Mouse (Mus musculus) heart, embryonic 13.5 days (tissue): ENCODE measurements around the gene Zfp260. TPM values are rescaled to one million over a fixed set of nuclear protein-coding genes. Genes with fewer than 3 reads are reported as not detected.

Source experiments
- ATAC-seq: fragments of 200-750 bp; cut with Nextera tagmentation; 2 replicates; pipeline ENCODE4 v1.8.0; 2017; ENCODE audit warnings: moderate TSS enrichment; ENCODE audit not compliant: insufficient number of reproducible peaks, low FRiP score, low TSS enrichment; ENCODE audit errors: extremely low read depth
- H3K27ac ChIP-seq: fragments of 300-500 bp; sonication (generic); replicated peaks from 2 replicates; pipeline ENCODE4 v1.5.1; 2015; ENCODE audit warnings: moderate library complexity, mild to moderate bottlenecking, inconsistent platforms
- H3K27me3 ChIP-seq: fragments of 300-500 bp; sonication (generic); replicated peaks from 2 replicates; pipeline ENCODE4 v1.6.1; 2015; ENCODE audit warnings: mild to moderate bottlenecking, inconsistent platforms
- H3K36me3 ChIP-seq: fragments of 300-500 bp; sonication (generic); 2 replicates; pipeline ENCODE4 v1.6.1; 2015; ENCODE audit warnings: mild to moderate bottlenecking, inconsistent platforms
- H3K4me1 ChIP-seq: fragments of 300-500 bp; sonication (generic); 2 replicates; pipeline ENCODE4 v1.6.1; 2015; ENCODE audit warnings: inconsistent platforms
- H3K4me2 ChIP-seq: fragments of 300-500 bp; sonication (generic); 2 replicates; pipeline ENCODE4 v1.6.1; 2015; ENCODE audit warnings: inconsistent platforms, mild to moderate bottlenecking, moderate library complexity
- H3K4me3 ChIP-seq: fragments of 300-500 bp; sonication (generic); 2 replicates; pipeline ENCODE4 v1.5.1; 2015; ENCODE audit warnings: moderate library complexity, mild to moderate bottlenecking, inconsistent platforms
- H3K9ac ChIP-seq: fragments of 300-500 bp; sonication (generic); 2 replicates; pipeline ENCODE4 v1.6.1; 2015; ENCODE audit warnings: inconsistent platforms, mild to moderate bottlenecking, moderate library complexity
- H3K9me3 ChIP-seq: fragments of 300-500 bp; sonication (generic); 2 replicates; pipeline ENCODE4 v1.6.1; 2016; ENCODE audit warnings: inconsistent platforms
- WGBS: fragments of 180-500 bp; shearing (Covaris S2); methylation state at CpG from one replicate; pipeline ENCODE4 v1.1.7; 2015; ENCODE audit warnings: mixed read lengths; 5-methylcytosine and 5-hydroxymethylcytosine counted together
- microRNA-seq: library from miRNA; unstranded; fragments of <30 nt; microRNA quantifications from one replicate; pipeline ENCODE4, GENCODE M21; 2016
- polyA plus RNA-seq: library from polyadenylated mRNA; unstranded; fragments of >200 nt; fragmentation: Nextera tagmentation; extraction: Ambion mirVana; gene quantifications from 2 replicates; pipeline ENCODE4 v1.2.1, GENCODE M21; 2015

The Zfp260 gene
- polyA plus RNA-seq, 1 experiment from 2014 or later, result 70.2 TPM

DNA sequence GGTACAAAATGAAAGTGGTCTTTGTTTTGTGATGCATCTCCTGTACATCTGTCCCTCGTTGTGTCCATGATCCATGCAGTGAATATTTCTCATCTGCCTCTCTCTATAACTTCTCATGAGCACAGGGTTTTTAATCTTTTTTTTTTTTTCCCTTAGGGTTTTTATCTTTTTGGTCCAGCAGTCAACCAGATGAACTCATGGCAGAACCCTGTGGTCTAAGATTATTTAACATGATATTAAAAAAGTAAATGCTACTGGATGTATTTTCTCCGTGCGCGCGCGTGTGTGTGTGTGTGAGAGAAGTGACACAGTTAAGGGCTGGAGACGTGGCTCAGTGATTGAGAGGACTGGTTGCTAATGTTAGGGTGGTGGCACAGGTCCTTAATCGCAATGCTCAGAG lies 35.3 kb downstream of the Zfp260 start:
- no peak overlapping the region for H3K4me3 ChIP-seq
- no peak overlapping the region for H3K4me2 ChIP-seq
- no peaks in the 10 kb centered on the region for H3K27me3 ChIP-seq
- no peak overlapping the region for H3K27ac ChIP-seq
- ATAC-seq, result no peak
- H3K9ac ChIP-seq, result no peak overlapping the region
- H3K36me3 ChIP-seq, result peaks cover 94% of the 10 kb centered on the region
- no peaks in the 10 kb centered on the region for H3K4me1 ChIP-seq
- WGBS, result 97% methylated on average over 8 of the region's 8 CpGs
- peaks cover 11% of the 10 kb centered on the region; the same call in 1 of the 2 replicates for H3K9me3 ChIP-seq

- H3K9ac ChIP-seq, result no peak overlapping the region
- H3K27me3 ChIP-seq, result no peaks in the 10 kb centered on the region
Measured at GRCm38 (mm10) chr7:30132396-30132795, 37.8 kb downstream of the Zfp260 start.

DNA sequence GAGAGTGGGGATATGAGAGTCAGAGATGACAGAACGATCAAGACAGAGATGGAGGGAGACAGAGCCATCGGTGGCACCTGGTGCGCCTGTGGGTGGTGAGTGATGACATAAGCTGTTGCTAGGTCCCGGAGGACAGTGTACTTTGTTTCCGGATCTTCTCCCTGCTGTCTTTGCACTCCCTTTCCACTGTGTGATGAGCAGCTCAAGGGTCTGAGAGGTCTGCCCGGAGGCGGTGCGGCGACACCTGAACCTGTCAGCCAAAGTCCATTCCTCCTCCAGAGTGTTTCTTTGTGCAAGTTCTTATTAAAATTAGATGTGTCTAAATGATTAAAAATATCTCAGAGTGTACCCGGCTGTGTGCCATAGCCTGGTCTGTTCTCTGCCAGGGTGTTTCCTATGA lies 42.2 kb downstream of the Zfp260 start:
- ATAC-seq, result no peak
- H3K9me3 ChIP-seq, result peaks cover 11% of the 10 kb centered on the region; the same call in 1 of the 2 replicates
- H3K36me3 ChIP-seq, result peaks cover 92% of the 10 kb centered on the region
- no peak overlapping the region for H3K27ac ChIP-seq
- H3K4me3 ChIP-seq, result no peak overlapping the region
- no peak overlapping the region for H3K4me2 ChIP-seq
- no peaks in the 10 kb centered on the region for H3K4me1 ChIP-seq
- 83% methylated on average over 10 of the region's 10 CpGs for WGBS
- H3K9ac ChIP-seq, result no peak overlapping the region
- no peaks in the 10 kb centered on the region for H3K27me3 ChIP-seq

More at GRCm38 (mm10) chr7:30132396-30132795, 37.8 kb downstream of the Zfp260 start:
- no peak overlapping the region for H3K27ac ChIP-seq
- 85% methylated on average over 4 of the region's 4 CpGs for WGBS
- H3K4me3 ChIP-seq, result no peak overlapping the region
- H3K36me3 ChIP-seq, result peaks cover 94% of the 10 kb centered on the region
- ATAC-seq, result no peak
- H3K4me2 ChIP-seq, result no peak overlapping the region
- H3K9me3 ChIP-seq, result peaks cover 11% of the 10 kb centered on the region; the same call in 1 of the 2 replicates
- H3K4me1 ChIP-seq, result no peaks in the 10 kb centered on the region

GRCm38 (mm10) chr7:30143170-30143554 lies 48.6 kb downstream of the Zfp260 start:
- Histone ChIP-seq H3K27ac (peak overlapping the region; percentile 29; the same call in 1 of the 2 replicates), H3K27me3 (no peaks in the 10 kb centered on the region), H3K9ac (peak overlapping the region; percentile 89), H3K9me3 (peaks cover 14% of the 10 kb centered on the region; the same call in 1 of the 2 replicates), H3K4me2 (peak overlapping the region; percentile 75), H3K36me3 (peaks cover 58% of the 10 kb centered on the region), H3K4me3 (peak overlapping the region; percentile 71), H3K4me1 (no peaks in the 10 kb centered on the region)
- WGBS, result 17% methylated on average over 8 of the region's 8 CpGs
- no peak for ATAC-seq

- H3K4me1 ChIP-seq, result no peaks in the 10 kb centered on the region
- peaks cover 18% of the 10 kb centered on the region; the same call in 1 of the 2 replicates for H3K9me3 ChIP-seq
- WGBS, result 3% methylated on average over 35 of the region's 35 CpGs
- no peaks in the 10 kb centered on the region for H3K27me3 ChIP-seq
- peak; percentile 81 for ATAC-seq
- peaks cover 58% of the 10 kb centered on the region for H3K36me3 ChIP-seq
- peak overlapping the region; percentile 83 for H3K27ac ChIP-seq
- peak overlapping the region; percentile 71 for H3K4me3 ChIP-seq
- peak overlapping the region; percentile 75 for H3K4me2 ChIP-seq
- H3K9ac ChIP-seq, result peak overlapping the region; percentile 89
Measured at GRCm38 (mm10) chr7:30143555-30144209, 49.1 kb downstream of the Zfp260 start.

DNA sequence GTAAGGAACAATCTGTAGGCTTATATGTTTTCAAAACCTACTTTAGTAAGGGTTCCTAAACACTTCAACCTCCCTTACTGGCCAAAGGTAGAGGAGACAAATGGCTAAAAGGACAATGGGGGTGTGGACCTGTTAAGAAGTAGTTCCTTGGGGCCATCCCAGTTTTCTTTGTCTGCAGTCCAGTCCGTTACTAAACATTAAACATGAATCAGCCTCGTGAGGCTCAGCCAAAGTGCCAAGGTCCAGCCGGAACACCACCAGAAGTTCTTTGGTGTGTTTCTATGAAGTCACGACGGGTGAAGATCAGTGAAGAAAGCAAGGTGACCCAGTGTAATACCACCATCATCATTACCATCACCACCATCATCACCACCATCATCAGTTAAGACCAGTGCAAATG lies 52.4 kb downstream of the Zfp260 start:
- Histone ChIP-seq H3K4me1 (no peaks in the 10 kb centered on the region), H3K9ac (no peak overlapping the region), H3K36me3 (peaks cover 65% of the 10 kb centered on the region), H3K27me3 (no peaks in the 10 kb centered on the region), H3K4me2 (no peak overlapping the region), H3K4me3 (no peak overlapping the region), H3K9me3 (peaks cover 51% of the 10 kb centered on the region), H3K27ac (no peak overlapping the region)
- no peak for ATAC-seq
- 90% methylated on average over 5 of the region's 5 CpGs for WGBS

DNA sequence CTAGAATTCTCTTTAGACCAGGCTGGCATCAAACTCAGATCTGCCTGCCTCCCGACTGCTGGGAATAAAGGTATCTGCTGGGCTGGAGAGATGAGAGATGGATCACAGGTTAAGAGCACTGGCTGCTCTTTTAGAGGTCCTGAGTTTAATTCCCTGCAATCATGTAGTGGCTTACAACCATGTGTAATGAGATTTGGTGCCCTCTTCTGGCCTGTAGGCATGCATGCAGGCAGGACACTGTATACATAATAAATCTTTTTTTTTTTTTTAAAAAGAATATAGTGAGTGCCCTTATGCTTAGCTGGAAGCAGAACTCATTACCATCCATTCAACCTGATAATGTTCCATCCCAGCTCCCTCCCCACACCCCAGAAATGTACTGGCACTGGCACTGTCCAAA lies 59.5 kb downstream of the Zfp260 start:
- H3K4me3 ChIP-seq, result no peak overlapping the region
- H3K4me2 ChIP-seq, result no peak overlapping the region
- H3K9ac ChIP-seq, result no peak overlapping the region
- no peak overlapping the region for H3K27ac ChIP-seq
- no peaks in the 10 kb centered on the region for H3K27me3 ChIP-seq
- H3K4me1 ChIP-seq, result no peaks in the 10 kb centered on the region
- WGBS, result 94% methylated on average over 1 of the region's 1 CpGs
- ATAC-seq, result no peak
- H3K36me3 ChIP-seq, result peaks cover 98% of the 10 kb centered on the region
- H3K9me3 ChIP-seq, result peaks cover 97% of the 10 kb centered on the region

DNA sequence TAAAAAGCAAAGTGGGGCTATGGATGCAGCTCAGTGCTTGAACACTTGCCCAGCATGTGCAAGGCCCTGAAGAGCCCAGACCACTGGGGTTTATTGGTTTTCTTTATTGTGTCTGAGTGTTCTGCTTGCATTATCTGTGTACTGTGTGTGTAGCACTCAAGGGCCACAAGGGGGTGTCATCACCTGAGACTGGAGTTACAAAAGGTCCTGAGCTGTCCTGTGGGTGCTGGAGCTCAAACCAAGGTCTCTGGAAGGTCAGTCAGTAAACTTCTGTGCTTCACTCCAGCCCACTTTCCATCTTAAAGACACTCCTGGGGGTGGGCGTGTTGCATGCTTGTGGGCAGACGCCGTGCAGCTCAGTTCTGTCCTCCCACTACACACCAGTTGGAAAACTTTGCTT lies 60.9 kb downstream of the Zfp260 start:
- H3K4me3 ChIP-seq, result no peak overlapping the region
- H3K9me3 ChIP-seq, result peaks cover 93% of the 10 kb centered on the region
- H3K4me1 ChIP-seq, result no peaks in the 10 kb centered on the region
- ATAC-seq, result no peak
- peaks cover 97% of the 10 kb centered on the region for H3K36me3 ChIP-seq
- no peak overlapping the region for H3K27ac ChIP-seq
- H3K27me3 ChIP-seq, result no peaks in the 10 kb centered on the region
- H3K9ac ChIP-seq, result no peak overlapping the region
- H3K4me2 ChIP-seq, result no peak overlapping the region
- WGBS, result 94% methylated on average over 3 of the region's 3 CpGs

Small RNA genes within 50 kb of the gene (microRNA-seq; reads per million reads assigned to microRNA genes)
- gene Gm23368, result not detected

Other genes starting within 250 kb of the Zfp260 start
- 1.7 and 1.9 TPM in 2 replicates for gene Zfp940, start 241.1 kb upstream of the Zfp260 start, polyA plus RNA-seq
- 3.0 and 3.2 TPM in 2 replicates for gene Zfp420, start 234.8 kb upstream of the Zfp260 start, polyA plus RNA-seq
- 5.8 and 6.1 TPM in 2 replicates for gene Zfp27, start 188.2 kb upstream of the Zfp260 start, polyA plus RNA-seq
- 3.2 and 3.3 TPM in 2 replicates for gene Zfp383, start 186.6 kb upstream of the Zfp260 start, polyA plus RNA-seq
- gene Zfp74, start 140.7 kb upstream of the Zfp260 start, polyA plus RNA-seq, result 7.2 TPM in 2 replicates
- 17.2 and 20.2 TPM in 2 replicates for gene Zfp568, start 110.8 kb upstream of the Zfp260 start, polyA plus RNA-seq
- gene Zfp14, start 43.4 kb upstream of the Zfp260 start, polyA plus RNA-seq, result 2.5 and 4.0 TPM in 2 replicates
- gene Zfp82, start 21.9 kb upstream of the Zfp260 start, polyA plus RNA-seq, result 4.2 and 4.6 TPM in 2 replicates
- 0.29 TPM in 1 of 2 replicates, not detected in the other for gene Gm26920, start 4.4 kb upstream of the Zfp260 start, polyA plus RNA-seq
- gene Zfp566, start 4.2 kb upstream of the Zfp260 start, polyA plus RNA-seq, result 4.7 and 6.0 TPM in 2 replicates
- gene Zfp382, start 27.2 kb downstream of the Zfp260 start, polyA plus RNA-seq, result 9.6 and 10.0 TPM in 2 replicates
- 8.6 and 9.5 TPM in 2 replicates for gene Zfp146, start 75.0 kb downstream of the Zfp260 start, polyA plus RNA-seq
- 330 and 354 TPM in 2 replicates for gene Cox7a1, start 89.4 kb downstream of the Zfp260 start, polyA plus RNA-seq
- gene Capns1, start 104.0 kb downstream of the Zfp260 start, polyA plus RNA-seq, result 76.8 and 81.8 TPM in 2 replicates
- 113 and 123 TPM in 2 replicates for gene Polr2i, start 137.2 kb downstream of the Zfp260 start, polyA plus RNA-seq
- gene Tbcb, start 137.5 kb downstream of the Zfp260 start, polyA plus RNA-seq, result 145 and 170 TPM in 2 replicates
- gene Ovol3, start 140.9 kb downstream of the Zfp260 start, polyA plus RNA-seq, result not detected in 2 replicates
- gene Thap8, start 185.3 kb downstream of the Zfp260 start, polyA plus RNA-seq, result 0.37 and 0.39 TPM in 2 replicates
- 7.1 and 8.5 TPM in 2 replicates for gene Wdr62, start 185.6 kb downstream of the Zfp260 start, polyA plus RNA-seq
- gene Clip3, start 197.0 kb downstream of the Zfp260 start, polyA plus RNA-seq, result 10.2 and 14.9 TPM in 2 replicates
- gene Alkbh6, start 213.9 kb downstream of the Zfp260 start, polyA plus RNA-seq, result 60.5 and 66.1 TPM in 2 replicates
- gene Syne4, start 220.0 kb downstream of the Zfp260 start, polyA plus RNA-seq, result 18.3 and 20.2 TPM in 2 replicates
- gene E130208F15Rik, start 227.0 kb downstream of the Zfp260 start, polyA plus RNA-seq, result 2.5 and 3.3 TPM in 2 replicates
- 14.6 and 15.1 TPM in 2 replicates for gene Sdhaf1, start 229.1 kb downstream of the Zfp260 start, polyA plus RNA-seq